Mouse (Mus musculus): Measurements from ENCODE around the gene Mrln. TPM values are rescaled to one million over a fixed set of nuclear protein-coding genes. Genes with fewer than 3 reads are reported as not detected.
A peak's percentile ranks its signal among the peaks of the same experiment; 100 is the strongest.

Gene Mrln
- polyA plus RNA-seq, 1 experiment from 2014 or later, result not detected

DNA sequence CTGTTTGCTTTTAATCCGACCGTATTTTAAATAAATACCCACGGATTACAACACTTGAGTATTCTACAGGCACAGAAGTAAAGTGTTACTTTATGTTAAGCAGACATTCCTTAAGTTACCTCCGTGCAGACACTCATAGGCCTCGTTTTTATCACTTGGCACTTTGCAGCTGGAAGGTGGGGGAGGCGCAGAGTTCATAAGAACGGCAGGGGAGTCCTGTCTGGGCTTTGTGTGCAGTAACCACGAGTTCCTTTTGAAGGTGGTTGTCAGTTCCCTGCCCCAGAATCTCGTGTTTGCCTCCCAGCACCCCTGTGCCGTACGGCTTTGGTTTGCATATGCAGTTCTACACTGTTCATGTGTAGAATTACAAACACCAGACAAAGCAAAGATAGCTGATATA is 36.8 kb upstream of the Mrln start:
- Histone ChIP-seq H3K4me2 (no peak overlapping the region), H3K27ac (ENCODE audit: low read depth, low read length) (no peak overlapping the region), H3K4me1 (ENCODE audit: control insufficient read depth, insufficient read depth, low read length) (no peaks in the 10 kb centered on the region), H3K4me3 (ENCODE audit: low read depth, low read length) (no peak overlapping the region), H3K9ac (ENCODE audit: low read length) (no peak overlapping the region), H3K36me3 (ENCODE audit: control insufficient read depth, insufficient read depth, low read length) (peaks cover 2% of the 10 kb centered on the region), H3K27me3 (ENCODE audit: control insufficient read depth, insufficient read depth, low read length) (no peaks in the 10 kb centered on the region), H3K9me3 (ENCODE audit: control insufficient read depth, low read length) (no peaks in the 10 kb centered on the region)
- 86% methylated on average over 11 of the region's 11 CpGs for WGBS
- no peak for ATAC-seq (ENCODE audit: low FRiP score)
- peak; percentile 64 for DNase-seq (ENCODE audit: low spot score, missing footprints)

DNA sequence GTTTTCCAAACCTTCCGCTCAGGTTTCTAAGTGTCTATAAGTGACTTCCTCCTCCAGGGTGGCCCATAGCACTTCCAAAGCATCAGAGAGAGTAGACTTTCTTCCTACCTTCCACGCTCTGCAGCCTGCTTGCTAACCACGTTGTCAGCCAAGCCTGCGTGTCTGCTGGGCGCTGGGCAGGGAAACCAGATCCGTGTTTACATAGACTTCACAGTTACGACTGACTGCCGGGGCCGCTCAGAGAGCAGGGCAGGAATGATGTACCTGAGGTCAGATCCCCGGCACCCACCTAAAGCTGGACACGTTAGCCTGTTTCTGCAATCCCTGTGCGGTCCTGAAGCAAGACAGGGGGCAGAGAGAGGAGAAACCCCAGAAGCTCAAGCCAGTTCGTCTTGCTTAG is 36.1 kb upstream of the Mrln start:
- no peak overlapping the region for H3K4me2 ChIP-seq
- H3K4me3 ChIP-seq (ENCODE audit: low read depth, low read length), result no peak overlapping the region
- H3K27me3 ChIP-seq (ENCODE audit: control insufficient read depth, insufficient read depth, low read length), result no peaks in the 10 kb centered on the region
- no peak overlapping the region for H3K9ac ChIP-seq (ENCODE audit: low read length)
- H3K27ac ChIP-seq (ENCODE audit: low read depth, low read length), result no peak overlapping the region
- ATAC-seq (ENCODE audit: low FRiP score) (no peak), DNase-seq (ENCODE audit: low spot score, missing footprints) (no peak)
- 80% methylated on average over 13 of the region's 13 CpGs for WGBS
- H3K9me3 ChIP-seq (ENCODE audit: control insufficient read depth, low read length), result no peaks in the 10 kb centered on the region
- no peaks in the 10 kb centered on the region for H3K4me1 ChIP-seq (ENCODE audit: control insufficient read depth, insufficient read depth, low read length)
- H3K36me3 ChIP-seq (ENCODE audit: control insufficient read depth, insufficient read depth, low read length), result peaks cover 2% of the 10 kb centered on the region

DNA sequence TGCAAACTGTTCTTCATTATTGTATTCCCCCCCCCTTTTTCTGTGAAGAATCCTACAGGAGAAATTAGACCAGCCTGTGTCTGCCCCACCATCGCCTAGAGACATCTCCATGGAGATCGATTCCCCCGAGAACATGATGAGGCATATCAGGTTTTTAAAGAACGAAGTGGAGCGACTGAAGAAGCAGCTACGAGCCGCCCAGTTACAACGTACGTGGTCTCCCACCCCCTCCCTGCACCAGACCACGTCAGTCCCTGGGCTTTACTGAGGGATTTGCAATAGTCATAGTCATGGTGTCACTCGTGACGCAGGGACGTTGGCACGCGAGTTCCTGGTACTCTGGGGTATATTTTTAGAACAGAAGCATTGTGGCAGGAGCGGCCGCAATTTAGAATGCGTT is 35.4 kb upstream of the Mrln start:
- peak; percentile 78 for DNase-seq (ENCODE audit: low spot score, missing footprints)
- no peaks in the 10 kb centered on the region for H3K9me3 ChIP-seq (ENCODE audit: control insufficient read depth, low read length)

DNA sequence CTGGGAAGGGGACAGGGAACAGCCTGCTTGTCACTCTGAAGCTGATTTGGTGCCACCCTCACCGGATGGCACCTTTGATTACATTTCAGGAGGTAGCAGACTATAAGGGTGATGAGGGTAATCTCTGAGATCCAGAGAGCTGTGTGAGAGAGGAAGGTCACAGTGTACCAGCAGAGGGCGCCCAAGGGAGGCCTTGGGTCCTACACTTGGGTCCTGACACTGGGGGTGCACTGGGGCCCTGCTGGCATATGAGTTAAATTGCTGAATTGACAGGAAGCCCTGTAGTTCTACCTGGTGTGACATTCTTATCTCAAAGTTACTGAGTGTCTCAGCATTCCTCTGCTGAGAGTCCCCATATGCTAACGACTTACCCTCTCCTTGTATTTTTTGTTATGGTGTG is 31.1 kb upstream of the Mrln start:
- no peak overlapping the region for H3K4me3 ChIP-seq (ENCODE audit: low read depth, low read length)
- no peak overlapping the region for H3K4me2 ChIP-seq
- H3K27me3 ChIP-seq (ENCODE audit: control insufficient read depth, insufficient read depth, low read length), result no peaks in the 10 kb centered on the region
- no peaks in the 10 kb centered on the region for H3K36me3 ChIP-seq (ENCODE audit: control insufficient read depth, insufficient read depth, low read length)
- H3K4me1 ChIP-seq (ENCODE audit: control insufficient read depth, insufficient read depth, low read length), result no peaks in the 10 kb centered on the region
- H3K9me3 ChIP-seq (ENCODE audit: control insufficient read depth, low read length), result no peaks in the 10 kb centered on the region
- 54% methylated on average over 3 of the region's 3 CpGs for WGBS
- no peak; the same call in 1 of the 2 replicates for ATAC-seq (ENCODE audit: low FRiP score)
- no peak overlapping the region for H3K9ac ChIP-seq (ENCODE audit: low read length)
- DNase-seq (ENCODE audit: low spot score, missing footprints), result no peak
- H3K27ac ChIP-seq (ENCODE audit: low read depth, low read length), result no peak overlapping the region

More for the DNA sequence above, 35.4 kb upstream of the Mrln start:
- H3K9ac ChIP-seq (ENCODE audit: low read length), result no peak overlapping the region
- no peak for ATAC-seq (ENCODE audit: low FRiP score)
- H3K27ac ChIP-seq (ENCODE audit: low read depth, low read length), result no peak overlapping the region
- no peaks in the 10 kb centered on the region for H3K27me3 ChIP-seq (ENCODE audit: control insufficient read depth, insufficient read depth, low read length)
- peaks cover 2% of the 10 kb centered on the region for H3K36me3 ChIP-seq (ENCODE audit: control insufficient read depth, insufficient read depth, low read length)
- no peaks in the 10 kb centered on the region for H3K4me1 ChIP-seq (ENCODE audit: control insufficient read depth, insufficient read depth, low read length)
- H3K4me3 ChIP-seq (ENCODE audit: low read depth, low read length), result no peak overlapping the region
- no peak overlapping the region for H3K4me2 ChIP-seq
- WGBS, result 88% methylated on average over 18 of the region's 18 CpGs

DNA sequence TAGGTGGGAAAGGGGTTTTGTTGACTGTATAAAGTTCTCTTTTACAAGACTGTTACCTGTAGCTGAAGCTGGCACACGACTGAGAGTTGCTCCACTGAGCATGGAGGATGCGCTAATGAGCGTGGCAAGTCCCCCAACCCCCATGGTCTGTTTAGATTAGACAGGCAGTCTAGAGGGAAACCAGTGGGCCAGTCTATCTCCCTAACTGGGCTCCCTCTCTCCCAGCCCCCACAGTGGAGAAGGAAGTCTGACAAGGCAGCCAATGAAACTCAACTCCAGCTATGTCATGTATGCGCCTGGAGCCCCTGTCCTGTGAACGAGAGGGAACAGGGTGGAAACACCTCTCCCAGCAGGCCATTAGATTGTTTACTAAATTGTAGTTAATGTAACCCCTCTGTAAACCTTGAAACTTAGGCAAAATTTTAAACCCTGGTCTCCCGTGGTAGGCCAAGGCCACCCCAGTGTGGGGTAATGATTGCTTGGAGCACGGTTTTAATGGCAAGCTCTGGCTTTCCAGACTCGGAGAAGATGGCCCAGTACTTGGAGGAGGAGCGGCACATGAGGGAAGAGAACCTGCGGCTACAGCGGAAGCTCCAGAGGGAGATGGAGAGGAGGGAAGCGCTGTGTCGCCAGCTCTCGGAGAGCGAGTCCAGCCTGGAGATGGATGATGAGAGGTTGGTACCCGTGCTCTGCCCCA is 29.8 kb upstream of the Mrln start:
- Histone ChIP-seq H3K9ac (ENCODE audit: low read length) (no peak overlapping the region), H3K27me3 (ENCODE audit: control insufficient read depth, insufficient read depth, low read length) (no peaks in the 10 kb centered on the region), H3K4me2 (no peak overlapping the region), H3K9me3 (ENCODE audit: control insufficient read depth, low read length) (no peaks in the 10 kb centered on the region), H3K27ac (ENCODE audit: low read depth, low read length) (no peak overlapping the region), H3K4me3 (ENCODE audit: low read depth, low read length) (no peak overlapping the region), H3K36me3 (ENCODE audit: control insufficient read depth, insufficient read depth, low read length) (0 out of 2 replicates have a peak, but pooled peaks cover 2% of the 10 kb centered on the region), H3K4me1 (ENCODE audit: control insufficient read depth, insufficient read depth, low read length) (no peaks in the 10 kb centered on the region)
- DNase-seq (ENCODE audit: low spot score, missing footprints) (no peak), ATAC-seq (ENCODE audit: low FRiP score) (no peak)
- WGBS, result 85% methylated on average over 16 of the region's 16 CpGs

GRCm38 (mm10) chr10:70180727-70181126 is 23.7 kb upstream of the Mrln start:
- no peak overlapping the region for H3K4me3 ChIP-seq (ENCODE audit: low read depth, low read length)
- no peak overlapping the region for H3K27ac ChIP-seq (ENCODE audit: low read depth, low read length)
- WGBS, result 89% methylated on average over 9 of the region's 9 CpGs
- H3K9ac ChIP-seq (ENCODE audit: low read length), result no peak overlapping the region
- no peak for ATAC-seq (ENCODE audit: low FRiP score)
- 0 out of 2 replicates have a peak, but pooled peaks cover 6% of the 10 kb centered on the region for H3K36me3 ChIP-seq (ENCODE audit: control insufficient read depth, insufficient read depth, low read length)
- no peak for DNase-seq (ENCODE audit: low spot score, missing footprints)
- H3K4me1 ChIP-seq (ENCODE audit: control insufficient read depth, insufficient read depth, low read length), result no peaks in the 10 kb centered on the region
- H3K27me3 ChIP-seq (ENCODE audit: control insufficient read depth, insufficient read depth, low read length), result no peaks in the 10 kb centered on the region
- no peaks in the 10 kb centered on the region for H3K9me3 ChIP-seq (ENCODE audit: control insufficient read depth, low read length)
- no peak overlapping the region for H3K4me2 ChIP-seq

GRCm38 (mm10) chr10:70181279-70181972 is 23.0 kb upstream of the Mrln start:
- H3K36me3 ChIP-seq (ENCODE audit: control insufficient read depth, insufficient read depth, low read length), result 0 out of 2 replicates have a peak, but pooled peaks cover 6% of the 10 kb centered on the region
- H3K9me3 ChIP-seq (ENCODE audit: control insufficient read depth, low read length), result no peaks in the 10 kb centered on the region
- H3K27ac ChIP-seq (ENCODE audit: low read depth, low read length), result no peak overlapping the region
- H3K4me1 ChIP-seq (ENCODE audit: control insufficient read depth, insufficient read depth, low read length), result no peaks in the 10 kb centered on the region
- no peak for DNase-seq (ENCODE audit: low spot score, missing footprints)
- H3K9ac ChIP-seq (ENCODE audit: low read length), result no peak overlapping the region
- H3K4me2 ChIP-seq, result no peak overlapping the region
- no peaks in the 10 kb centered on the region for H3K27me3 ChIP-seq (ENCODE audit: control insufficient read depth, insufficient read depth, low read length)
- no peak overlapping the region for H3K4me3 ChIP-seq (ENCODE audit: low read depth, low read length)
- 85% methylated on average over 11 of the region's 11 CpGs for WGBS
- no peak for ATAC-seq (ENCODE audit: low FRiP score)

DNA sequence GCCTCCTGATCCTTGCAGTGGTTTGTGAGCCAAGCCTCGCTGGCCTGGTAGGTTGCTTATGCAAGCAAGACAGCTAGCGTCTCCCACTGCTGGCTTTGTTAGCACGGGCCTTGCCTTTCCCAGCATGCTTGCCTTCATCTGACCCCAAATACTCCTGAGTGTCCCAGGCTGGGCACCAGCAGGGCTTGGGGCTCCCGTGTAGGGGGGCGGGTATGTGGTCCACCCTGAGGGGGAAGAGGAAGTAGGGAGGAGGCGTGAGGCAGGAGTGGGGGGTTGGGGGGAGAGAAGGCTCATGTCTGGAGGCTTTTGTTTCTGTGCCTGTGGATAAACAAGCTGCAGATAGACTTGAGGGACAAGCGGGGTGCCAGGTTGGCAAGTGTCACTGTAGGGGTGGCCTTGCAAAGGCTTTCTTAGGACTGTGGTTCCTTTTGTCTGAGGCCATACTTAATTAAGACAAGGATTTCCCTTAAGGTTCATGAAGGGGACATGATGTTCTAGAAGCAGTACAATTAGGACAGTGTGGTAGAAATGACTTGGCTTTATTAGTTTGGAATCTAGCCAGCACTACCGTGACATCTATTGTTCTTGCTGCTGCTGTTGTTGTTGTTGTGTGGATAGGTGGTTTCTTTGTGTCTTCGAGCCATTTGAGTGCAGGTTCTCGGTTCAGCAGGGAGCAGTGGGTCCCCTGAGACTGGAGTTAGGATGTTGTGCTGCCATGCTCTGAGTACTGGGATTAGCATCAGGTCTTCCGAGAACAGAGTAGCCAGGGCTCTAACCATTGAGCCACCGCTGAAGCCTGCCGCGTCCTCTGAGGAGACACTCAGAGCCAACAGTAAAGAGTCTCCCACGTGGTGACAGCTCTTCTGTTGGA is 21.0 kb upstream of the Mrln start:
- H3K4me1 ChIP-seq (ENCODE audit: control insufficient read depth, insufficient read depth, low read length), result no peaks in the 10 kb centered on the region
- H3K9me3 ChIP-seq (ENCODE audit: control insufficient read depth, low read length), result no peaks in the 10 kb centered on the region
- H3K4me3 ChIP-seq (ENCODE audit: low read depth, low read length), result no peak overlapping the region
- H3K27me3 ChIP-seq (ENCODE audit: control insufficient read depth, insufficient read depth, low read length), result no peaks in the 10 kb centered on the region
- no peak overlapping the region for H3K27ac ChIP-seq (ENCODE audit: low read depth, low read length)
- peaks cover 9% of the 10 kb centered on the region; the same call in 1 of the 2 replicates for H3K36me3 ChIP-seq (ENCODE audit: control insufficient read depth, insufficient read depth, low read length)
- ATAC-seq (ENCODE audit: low FRiP score) (no peak), DNase-seq (ENCODE audit: low spot score, missing footprints) (no peak)
- H3K4me2 ChIP-seq, result no peak overlapping the region
- no peak overlapping the region for H3K9ac ChIP-seq (ENCODE audit: low read length)
- WGBS, result 75% methylated on average over 15 of the region's 15 CpGs
